Mouse (Mus musculus) neural tube, embryonic 10.5 days (tissue): ENCODE results near the gene Cdkal1.

Experiments used
- DNase-seq: peaks from one replicate; pipeline ENCODE4 v3.0.0-alpha.2; 2017; ENCODE audit warnings: low spot score; ENCODE audit errors: extremely low spot score

The Cdkal1 gene

DNA sequence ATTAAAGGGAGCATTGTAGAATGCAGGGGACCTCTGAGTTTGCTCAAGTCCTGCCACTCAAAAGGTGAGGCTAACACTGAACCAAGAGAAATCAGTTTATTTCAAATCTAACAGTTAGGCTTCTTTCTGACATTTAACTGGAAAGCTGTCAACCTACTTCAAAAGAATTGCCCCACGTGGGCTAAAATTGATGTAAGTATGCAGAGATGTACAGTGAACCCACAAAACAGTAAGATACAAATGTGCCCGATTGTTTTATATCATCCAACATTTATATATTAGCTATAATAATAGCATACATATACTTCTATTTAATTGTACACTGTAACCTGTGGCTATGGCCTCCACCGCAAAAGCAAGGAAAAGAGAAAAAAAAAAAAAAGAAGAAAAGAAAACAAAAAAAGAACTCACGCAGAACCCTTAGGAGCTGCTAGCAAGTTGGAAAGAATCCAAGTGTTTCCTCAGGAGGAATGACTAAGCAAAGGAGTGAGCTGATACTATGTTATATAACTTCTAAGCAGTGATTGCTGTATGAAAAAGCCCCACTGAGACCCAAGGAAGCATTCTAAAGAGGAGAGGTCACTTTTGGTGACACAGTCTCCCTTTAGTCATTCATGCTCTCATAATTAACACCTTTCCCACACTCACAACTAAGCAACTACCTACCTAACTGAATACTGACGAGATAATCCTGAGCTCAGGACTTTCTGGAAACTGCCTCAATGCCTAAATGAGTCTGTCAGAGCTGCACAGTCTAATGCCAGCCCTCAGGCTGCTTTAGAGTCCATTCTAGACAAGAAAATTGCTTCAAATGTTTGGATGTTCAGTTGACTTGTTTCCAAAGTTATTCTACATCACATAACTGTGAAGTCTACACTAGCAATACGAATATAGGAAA is 352.1 kb downstream of the Cdkal1 start:
- no peak for DNase-seq

DNA sequence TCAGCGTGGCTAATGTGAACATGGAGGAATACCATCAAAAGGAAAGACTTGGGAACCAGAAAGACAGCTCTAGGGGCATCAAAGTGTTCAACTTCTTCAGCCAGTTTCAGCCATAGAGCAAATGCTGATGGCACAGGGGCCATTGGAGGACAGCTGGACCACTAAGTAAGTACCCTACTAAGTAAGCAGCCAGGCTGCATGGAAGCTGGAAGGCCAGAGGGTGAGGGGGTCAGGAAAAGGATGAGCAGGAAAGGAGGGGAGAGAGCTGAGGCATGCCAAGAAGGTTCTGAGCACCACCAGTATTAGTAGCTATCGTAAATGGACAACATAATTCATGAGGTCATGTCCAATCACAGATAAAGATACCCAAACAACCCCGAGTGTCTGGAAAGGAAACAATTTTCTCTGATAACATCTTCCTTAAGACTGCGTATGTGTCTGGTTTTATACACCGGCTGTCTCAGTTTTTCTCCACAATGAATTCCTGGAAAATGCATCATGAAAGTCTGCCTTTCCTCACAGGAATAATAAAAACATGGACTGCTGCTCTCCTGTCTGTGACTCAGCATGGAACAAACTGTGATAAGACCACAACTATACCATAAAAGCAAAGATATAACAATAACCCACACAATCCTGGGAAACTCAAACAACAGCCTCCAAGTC is 352.9 kb downstream of the Cdkal1 start:
- DNase-seq: no peak

DNA sequence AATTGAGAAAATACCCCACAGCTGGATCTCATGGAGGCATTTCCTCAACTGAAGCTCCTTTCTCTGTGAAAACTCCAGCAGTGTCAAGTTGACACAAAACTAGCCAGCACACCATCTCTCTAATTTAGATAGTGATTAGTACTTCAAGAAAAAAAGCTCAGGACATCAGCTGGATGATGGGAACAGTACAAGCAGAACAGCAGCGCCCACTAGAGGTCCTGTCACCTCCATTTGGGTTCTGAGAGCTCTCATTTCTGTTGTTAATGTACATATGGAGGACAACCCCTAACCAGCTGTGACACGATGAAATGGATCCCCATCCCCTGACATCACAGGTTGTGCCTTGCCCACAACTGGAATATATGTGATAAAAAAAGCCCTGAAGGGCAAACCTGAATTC is 354.3 kb downstream of the Cdkal1 start:
- no peak for DNase-seq

DNA sequence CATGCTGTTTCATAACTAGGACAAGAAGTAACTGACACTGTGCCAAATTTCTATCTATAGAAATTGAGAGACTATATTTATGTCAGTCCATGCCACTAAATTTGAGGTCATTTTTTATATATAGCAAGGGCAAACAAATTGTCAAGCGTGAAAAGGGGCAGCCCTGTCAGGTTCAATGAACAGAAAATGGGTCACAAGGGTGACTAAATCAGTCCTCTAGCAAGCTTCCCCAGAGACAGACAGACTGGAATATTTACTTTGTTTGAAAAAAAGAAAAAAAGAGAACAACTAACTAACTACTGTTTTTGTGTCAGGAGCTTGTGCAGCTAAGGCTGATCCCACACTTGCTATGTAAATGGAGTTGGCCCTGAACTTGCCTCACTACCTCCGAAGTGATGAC is 355.7 kb downstream of the Cdkal1 start:
- DNase-seq: no peak

DNA sequence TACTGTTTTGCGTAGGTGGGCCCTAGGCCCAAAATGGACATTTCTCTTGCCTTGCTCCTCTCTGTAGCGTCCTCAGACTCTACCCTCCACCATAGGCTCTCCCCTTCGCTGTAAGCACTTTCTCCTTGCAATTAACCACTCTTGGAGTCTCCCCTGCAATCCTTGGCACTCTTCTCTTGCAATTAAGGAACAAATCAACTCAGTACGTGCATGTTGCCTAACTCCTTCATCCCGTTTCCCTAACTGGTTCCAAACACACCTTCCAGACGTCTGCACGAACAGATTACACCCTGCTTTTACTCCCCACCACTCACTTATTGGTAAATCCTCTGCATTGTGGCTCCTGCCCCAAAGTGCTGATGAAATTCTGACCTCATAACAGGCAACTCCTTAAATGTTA is 358.2 kb downstream of the Cdkal1 start:
- DNase-seq: no peak

DNA sequence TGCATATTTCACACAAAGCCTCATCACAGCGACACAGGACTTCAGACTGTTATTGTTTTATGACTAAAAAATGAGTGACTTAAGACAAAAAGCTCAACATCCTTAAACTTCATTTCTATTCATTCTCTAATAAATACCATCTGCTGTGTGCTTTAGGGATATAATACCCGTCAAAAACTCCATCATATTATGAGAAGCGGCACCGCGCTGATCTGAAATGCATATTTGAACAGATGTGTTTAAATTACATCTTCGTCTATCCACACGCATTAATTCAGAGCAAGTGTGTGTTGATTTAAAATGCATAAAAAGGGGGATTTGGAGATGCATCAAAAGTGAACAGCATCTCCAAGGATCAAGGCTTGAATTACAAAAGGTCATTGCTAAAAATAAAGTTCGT is 365.1 kb downstream of the Cdkal1 start:
- no peak for DNase-seq

DNA sequence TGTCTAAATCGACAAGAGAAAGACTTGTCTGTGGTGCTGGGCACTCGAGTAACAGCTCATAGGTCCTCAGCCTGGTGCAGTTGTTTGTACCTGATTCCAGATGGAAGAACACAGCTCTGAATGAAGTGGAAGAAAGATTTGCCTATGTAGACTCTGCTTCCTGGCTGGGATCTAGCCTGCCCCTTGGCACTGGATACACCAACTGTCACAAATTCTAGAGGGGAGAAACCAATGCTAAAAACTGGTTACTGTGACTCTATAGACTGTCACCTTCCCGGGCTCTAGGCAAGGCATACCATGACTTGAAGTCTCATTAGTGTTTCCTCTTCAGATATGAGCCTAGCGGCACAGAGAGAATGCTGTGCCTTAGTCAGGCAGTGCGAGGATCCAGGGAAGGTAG is 366.0 kb downstream of the Cdkal1 start:
- no peak for DNase-seq

DNA sequence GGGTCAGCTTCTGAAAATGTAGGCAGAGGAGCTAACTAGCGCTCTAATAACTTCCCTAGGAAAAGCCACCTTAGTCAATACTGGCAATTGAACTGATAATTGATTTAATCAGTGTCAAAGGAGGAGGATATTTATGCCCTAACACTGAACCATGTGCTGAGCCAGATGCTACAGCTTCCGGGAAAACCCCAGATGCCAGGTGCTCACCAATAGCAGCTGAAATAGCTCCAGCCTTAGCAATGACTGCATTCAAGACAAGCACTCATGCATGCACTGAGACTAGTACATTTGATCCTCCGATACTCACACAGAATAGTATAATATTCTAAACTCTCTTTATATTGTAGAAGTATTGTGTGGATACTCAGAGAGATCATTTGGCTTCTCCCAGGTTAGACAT is 368.8 kb downstream of the Cdkal1 start:
- DNase-seq: no peak

DNA sequence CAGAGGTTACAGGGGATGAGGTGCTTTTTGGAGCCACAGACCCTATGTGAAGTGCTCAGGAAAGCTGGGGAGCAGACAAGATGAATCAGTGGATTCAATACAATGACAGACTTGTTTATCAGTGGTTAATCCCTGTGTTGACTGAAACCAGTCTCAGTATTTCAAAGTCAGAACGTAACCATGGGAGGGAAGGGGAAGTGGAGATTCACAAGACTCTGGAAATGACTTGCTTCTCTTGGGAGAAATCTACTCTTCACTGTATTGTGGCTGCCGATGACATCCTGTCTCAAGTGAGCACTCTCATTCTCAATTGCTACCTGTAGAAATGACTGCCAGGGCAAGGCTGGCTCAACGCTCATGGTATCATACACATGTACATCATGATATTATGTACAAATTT is 371.5 kb downstream of the Cdkal1 start:
- no peak for DNase-seq

DNA sequence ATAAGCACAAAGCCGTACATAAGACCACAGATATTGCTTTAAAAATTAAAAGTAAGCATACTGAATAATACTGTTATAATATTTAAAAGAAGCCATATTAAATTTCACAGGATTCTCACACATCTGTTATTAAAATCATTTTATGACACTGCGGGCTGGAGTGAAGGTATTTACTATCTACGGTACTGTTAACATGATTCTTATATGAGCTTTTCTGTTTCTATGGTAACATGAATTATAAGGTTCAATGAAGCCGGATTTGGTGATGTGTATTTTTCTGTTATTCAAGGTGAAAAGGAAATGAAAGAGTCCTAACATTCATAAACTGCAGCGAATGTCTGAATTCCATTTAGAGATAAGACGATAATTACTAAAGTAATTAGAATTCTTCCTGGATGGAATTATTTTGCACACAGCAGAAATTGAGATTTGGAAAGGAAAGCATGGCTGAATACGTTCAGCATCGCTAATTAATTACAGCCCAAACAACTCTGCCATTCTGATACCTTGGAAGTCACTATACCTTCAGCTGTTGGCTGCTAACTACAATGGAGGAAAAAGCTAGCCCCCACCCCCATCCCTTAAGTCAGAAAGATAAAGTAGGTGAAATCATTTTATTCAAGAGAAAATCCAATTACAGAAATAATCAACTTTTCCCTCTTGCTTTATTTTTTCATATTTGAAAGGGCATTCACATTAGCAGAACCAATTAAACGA is 373.2 kb downstream of the Cdkal1 start:
- DNase-seq: no peak

DNA sequence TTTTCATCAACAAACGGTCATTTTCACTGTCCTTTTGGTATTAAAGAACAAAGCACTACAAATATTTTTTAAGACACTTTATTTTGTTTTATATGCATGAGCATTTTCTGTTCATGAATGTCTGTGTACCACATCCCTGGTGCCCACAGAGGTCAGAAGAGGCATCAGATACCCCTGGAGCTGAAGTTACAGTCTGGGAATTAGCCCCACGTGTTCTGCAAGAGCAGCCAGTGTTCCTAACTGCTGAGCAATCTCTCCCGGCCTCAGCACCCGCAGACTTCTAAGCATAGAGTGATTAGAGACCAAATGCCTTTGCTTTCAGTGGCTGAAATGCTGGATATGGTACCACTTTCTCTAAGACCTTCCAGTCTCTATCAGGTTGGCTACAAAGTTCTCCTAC is 379.1 kb downstream of the Cdkal1 start:
- no peak for DNase-seq

DNA sequence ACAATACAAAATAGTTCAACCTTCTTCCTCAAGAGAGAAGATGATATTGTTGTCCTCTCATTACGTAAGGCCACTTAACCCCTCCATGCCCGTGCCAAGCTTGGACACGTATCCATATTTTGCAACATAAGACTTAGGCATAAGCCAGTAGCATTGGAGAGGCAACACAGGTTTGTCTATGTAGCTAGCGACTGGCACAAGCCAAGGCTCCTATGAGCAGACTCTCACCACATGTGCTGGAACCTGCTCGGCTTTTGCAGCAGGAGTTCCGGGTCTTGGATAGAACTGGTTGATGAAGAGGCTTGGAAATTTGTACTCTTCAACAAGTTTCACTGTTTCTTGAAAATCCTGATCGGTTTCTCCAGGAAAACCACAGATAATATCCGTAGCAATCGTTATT is 381.2 kb downstream of the Cdkal1 start:
- DNase-seq: no peak

DNA sequence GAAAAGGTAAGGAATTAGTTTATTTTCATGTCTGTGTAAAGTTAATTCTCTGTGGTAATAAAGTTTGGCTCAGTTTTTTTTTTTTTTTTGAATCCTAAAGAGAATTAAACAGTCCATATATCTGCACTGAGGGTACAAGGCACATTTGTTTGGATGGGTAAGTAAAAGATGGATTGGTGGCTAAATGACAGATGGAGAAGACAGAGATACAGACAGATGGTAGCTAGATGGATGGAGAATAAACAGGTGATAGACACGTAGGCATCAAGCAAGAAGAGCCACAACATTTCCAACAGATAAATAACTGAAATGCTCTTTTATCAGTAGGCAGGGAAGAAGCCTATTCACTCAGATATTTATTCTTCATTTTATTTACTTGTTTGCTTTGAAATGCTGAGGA is 381.7 kb downstream of the Cdkal1 start:
- no peak for DNase-seq

DNA sequence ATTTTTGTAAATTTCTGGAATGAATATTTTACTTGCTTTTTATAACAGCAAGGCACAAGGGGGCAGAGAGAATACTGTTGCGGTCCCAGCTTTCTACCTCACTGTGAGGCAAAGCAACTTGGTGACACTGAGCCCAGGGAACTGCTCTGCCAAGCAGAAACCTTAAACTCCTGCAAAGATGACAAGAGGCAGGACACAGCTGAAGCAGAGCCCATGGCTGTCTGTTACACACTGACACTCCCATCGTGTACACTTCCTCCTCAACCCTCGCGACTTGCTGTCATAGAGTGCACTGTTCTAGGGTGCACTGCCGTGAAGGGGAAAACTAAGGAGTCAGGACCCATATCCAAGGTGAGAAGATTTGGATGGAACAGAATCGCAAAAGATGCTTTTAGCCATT is 393.2 kb downstream of the Cdkal1 start:
- no peak for DNase-seq

DNA sequence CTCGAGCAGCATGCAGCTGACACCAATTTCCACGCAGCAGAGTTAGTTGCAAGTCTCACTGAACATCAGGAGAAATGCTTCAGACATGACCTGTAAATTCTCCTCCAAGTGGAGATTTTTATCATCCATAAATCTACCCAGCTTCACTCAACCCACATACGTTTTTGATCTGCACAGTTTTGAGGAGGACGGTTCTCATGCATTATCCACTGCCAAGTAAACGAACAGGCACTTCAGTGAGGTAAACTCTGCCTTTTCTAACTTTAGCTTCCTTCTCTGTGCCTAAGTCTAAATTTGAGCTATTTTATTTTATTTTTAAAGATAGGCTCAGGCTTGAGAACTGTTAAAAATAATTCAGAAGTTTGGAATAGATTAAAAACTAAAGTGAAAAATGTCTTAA is 394.7 kb downstream of the Cdkal1 start:
- DNase-seq: no peak

DNA sequence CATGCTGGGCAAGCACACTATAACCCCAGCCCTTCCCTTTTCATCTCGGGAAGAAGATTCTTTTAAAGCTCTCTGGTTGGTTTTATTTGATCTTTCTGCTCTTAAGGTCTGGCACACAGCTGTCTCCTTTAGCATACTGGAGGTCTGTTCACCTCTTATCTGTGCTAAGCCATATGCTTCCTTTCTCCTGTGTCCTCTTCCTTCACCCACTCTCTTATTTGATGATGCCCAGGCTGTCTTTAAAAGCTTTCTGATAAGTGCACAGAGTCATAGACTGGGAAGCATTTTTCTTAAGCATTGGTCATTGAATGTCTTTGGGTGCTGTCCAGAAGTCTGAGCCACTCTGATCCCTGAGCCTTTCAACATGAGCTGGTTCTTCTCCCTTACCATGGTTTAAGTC is 397.1 kb downstream of the Cdkal1 start:
- no peak for DNase-seq

DNA sequence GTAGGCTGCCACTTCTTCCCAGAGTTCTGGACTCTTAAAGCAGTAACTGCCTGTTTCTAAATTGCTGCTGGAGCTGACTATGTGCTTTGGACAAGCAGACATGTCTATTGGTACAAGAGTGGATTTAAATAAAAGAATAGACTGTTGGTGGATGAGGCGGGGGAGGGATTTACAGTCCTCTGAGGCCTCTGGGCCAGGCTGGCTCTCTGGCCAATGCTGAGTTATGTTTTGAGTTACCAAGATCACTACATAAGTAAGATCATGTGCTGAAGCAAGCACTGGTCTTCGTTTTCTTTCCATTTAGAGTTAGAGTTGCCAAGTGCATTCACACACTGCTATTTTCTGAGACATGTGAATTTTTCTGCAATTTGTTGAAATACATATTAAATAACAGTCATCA is 418.4 kb downstream of the Cdkal1 start:
- no peak for DNase-seq

DNA sequence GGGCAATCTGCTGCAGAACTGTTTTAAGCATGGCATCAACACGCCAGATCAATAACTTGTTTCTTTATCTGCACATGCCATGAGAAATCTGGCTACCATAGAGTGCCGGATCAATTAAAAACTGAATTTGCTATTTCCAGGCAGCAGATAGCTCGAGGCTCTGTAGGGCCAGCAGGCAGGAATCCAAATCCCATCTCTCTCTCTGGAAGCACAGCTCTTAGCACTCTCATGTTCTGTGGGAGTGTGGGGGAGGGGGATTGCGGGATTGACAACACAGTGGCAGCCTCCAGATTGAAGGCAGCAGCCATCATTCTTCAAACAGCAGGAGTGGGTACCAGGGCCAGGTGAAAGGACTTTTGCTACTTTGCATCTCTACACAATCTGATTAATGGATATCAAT is 420.7 kb downstream of the Cdkal1 start:
- DNase-seq: no peak

DNA sequence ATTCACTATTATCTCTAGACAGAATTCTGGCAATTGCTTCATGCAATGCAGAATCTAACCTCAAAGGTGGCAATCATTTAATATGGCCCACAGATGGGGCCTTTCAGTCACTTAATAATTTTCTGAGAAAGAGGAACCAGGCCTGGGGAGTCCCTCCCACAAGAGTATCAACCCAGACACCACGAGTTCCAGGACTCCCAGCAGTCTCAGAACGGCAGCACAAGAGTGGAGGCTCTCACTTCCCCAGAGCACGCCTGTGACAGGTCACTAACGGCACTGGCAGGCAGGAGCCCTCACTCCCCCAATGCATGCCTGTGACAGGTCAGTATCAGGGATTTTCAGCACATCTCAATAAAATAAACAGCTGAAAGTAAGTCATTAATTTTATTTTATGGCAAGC is 424.6 kb downstream of the Cdkal1 start:
- DNase-seq: no peak

DNA sequence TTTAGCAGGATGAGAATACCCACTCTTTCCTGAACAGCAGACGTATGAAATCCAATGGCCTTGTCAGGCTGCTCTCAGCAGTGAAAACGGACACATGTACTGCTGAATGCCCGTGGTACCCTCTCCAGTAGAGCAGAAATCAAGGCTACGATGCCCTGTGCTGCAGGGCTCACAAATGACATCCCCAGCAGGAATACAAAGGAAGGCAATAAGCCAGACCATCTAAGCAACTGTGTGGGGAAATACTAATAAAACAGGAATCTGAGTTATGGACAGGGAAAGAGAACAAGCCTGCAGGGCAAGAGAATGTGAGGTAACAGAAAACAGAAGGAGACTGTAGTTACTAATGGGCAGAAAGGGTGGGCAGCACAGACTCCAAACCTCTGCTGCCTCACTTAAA is 425.6 kb downstream of the Cdkal1 start:
- DNase-seq: no peak

DNA sequence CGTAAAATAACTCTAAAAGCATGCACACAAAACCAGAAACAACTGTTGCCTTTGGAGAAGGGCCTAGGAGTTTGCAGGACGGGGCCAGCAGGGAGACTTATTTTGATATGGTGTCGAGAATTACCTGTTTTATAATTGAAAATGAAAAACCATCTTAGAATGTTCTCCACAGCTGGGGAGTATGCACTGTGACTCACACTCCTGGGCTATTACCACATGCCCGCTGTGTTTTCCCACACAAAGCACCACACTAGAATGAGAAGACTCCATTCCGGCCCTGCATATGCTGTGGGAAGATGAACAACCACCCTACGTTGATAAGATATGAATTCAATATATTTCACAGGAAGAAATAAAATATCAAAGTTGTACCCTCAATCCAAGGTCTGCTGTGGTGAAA is 426.3 kb downstream of the Cdkal1 start:
- DNase-seq: no peak

DNA sequence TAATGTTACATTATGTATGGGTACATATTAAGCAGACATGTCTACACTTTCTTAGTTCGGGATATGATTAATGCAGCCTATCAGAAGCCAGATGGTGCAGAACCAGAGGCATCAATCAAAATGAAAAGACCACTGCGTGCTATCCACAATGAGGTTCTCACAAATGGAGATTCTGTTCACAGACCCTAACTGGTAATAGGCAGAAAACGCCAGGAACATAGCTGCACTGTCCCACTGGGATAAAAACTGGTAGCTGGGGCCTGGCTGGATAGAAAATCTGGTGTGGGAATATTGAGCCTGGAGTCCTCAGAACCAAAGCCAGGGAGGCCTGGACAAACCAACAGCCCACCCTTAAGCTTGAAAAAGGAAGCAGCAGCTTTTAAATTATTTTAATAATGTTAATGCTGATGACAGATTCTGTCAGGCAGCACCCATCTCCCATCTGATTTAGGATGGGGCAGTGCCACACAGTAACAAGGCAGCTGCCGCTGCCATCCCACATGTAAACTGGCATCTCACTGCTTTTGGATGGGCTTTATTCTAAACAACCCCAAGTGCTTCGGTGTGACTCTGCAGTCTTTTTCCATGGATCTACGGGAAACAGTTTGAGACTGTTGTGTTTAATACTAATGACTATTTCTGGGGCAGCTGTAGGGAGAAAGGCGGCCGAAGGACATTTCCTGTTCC is 438.9 kb downstream of the Cdkal1 start:
- DNase-seq: peak; percentile 57
